Mouse (Mus musculus): ENCODE data around the gene Itga9.

GRCm38 (mm10) chr9:118730871-118731390, 124.4 kb downstream of the Itga9 start:
- TF ChIP-seq USF1 (IDR thresholded peaks at IDR 0.05; ENCODE audit: low read depth) (no peak), MAX (IDR thresholded peaks at IDR 0.05; ENCODE audit: low read depth) (no peak), TCF3 (IDR thresholded peaks at IDR 0.05; ENCODE audit: insufficient read length, low read depth) (no peak), MYOD1 (IDR thresholded peaks at IDR 0.05; ENCODE audit: control insufficient read depth in 1 of 3, insufficient read length in 2 of 3, low read depth in 2 of 3) (no peak), POLR2A (IDR thresholded peaks at IDR 0.05; ENCODE audit: insufficient read length, low read depth) (no peak), MYOG (IDR thresholded peaks at IDR 0.05; ENCODE audit: control insufficient read depth in 1 of 3, insufficient read depth in 1 of 3, insufficient read length in 2 of 3, low read depth in 2 of 3) (no peak), POLR2AphosphoS2 (IDR thresholded peaks at IDR 0.05; ENCODE audit: insufficient read length, low read depth) (no peak), E2F4 (IDR thresholded peaks at IDR 0.05; ENCODE audit: insufficient read depth) (no peak), TCF12 (IDR thresholded peaks at IDR 0.05; ENCODE audit: insufficient read depth, poor library complexity, severe bottlenecking) (no peak), CEBPB (IDR thresholded peaks at IDR 0.05; ENCODE audit: insufficient read depth, poor library complexity, severe bottlenecking) (no peak), REST (IDR thresholded peaks at IDR 0.05; ENCODE audit: insufficient read depth, insufficient read length) (no peak)

Data from myocyte (in vitro differentiated cells).